Comparison of ENCODE assay signal across 18 mouse cellular contexts in the genomic region with DNA sequence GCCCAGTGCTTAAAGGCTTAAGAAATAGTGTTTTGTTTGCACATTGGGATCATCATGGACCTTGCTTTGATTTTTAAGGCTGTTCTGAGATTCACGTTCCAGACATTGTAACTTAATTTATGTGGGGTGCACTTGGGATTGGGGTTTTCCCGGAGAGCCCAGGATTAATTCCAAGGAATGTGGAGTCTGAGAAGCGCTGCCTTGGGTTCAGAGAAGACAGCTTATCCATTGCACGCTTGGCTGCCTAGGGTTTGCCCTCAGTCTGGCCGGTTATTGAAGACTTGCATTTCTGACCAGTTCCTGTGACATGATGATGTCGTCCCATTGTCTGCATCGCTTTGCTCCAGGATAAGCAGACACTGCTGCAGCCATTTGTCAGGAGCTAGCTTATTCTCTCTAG. TPM values are rescaled to one million over a fixed set of nuclear protein-coding genes. Genes with fewer than 3 reads are reported as not detected.
DNase-seq lines count a peak whose midpoint lies in the region; ATAC-seq and TF ChIP-seq lines count a peak whose summit lies in the region.
"Had no signal": no experiment of that assay in that cellular context is flagged by ENCODE, and none has a peak within 500 bp of the region (broad histone marks: within the 10 kb centered on the region; RNA-seq: fewer than 3 reads in every experiment).

No protein-coding gene starts in this region.

- WGBS in hindbrain, embryonic 10.5 days: 33% methylated on average over 7 of the region's 7 CpGs
- 28% methylated on average over 7 of the region's 7 CpGs for WGBS in hindbrain, postnatal 0 days
- WGBS in liver, embryonic 11.5 days: 61% methylated on average over 7 of the region's 7 CpGs
- 54% methylated on average over 7 of the region's 7 CpGs for WGBS in liver, postnatal 0 days (ENCODE audit: insufficient replicate concordance)

- H3K4me1 ChIP-seq in hindbrain, embryonic 10.5 days (replicated peaks): peaks cover 18% of the 10 kb centered on the region; the same call in 1 of the 2 replicates
- H3K4me1 ChIP-seq in hindbrain, postnatal 0 days (ENCODE audit: insufficient read depth, low read length): no peaks in the 10 kb centered on the region
- H3K4me1 ChIP-seq in liver, embryonic 11.5 days (replicated peaks; ENCODE audit: control insufficient read depth, insufficient read depth, low read length): peaks cover 3% of the 10 kb centered on the region; the same call in 1 of the 2 replicates
- H3K4me1 ChIP-seq in liver, postnatal 0 days (ENCODE audit: insufficient read depth): no peaks in the 10 kb centered on the region
- H3K4me1 ChIP-seq: intestine, embryonic 15.5 days had no signal

- no peak for TF ChIP-seq EP300 in liver, postnatal 0 days (IDR thresholded peaks at IDR 0.05; ENCODE audit: low read depth)

- no peaks in the 10 kb centered on the region for H3K27me3 ChIP-seq in hindbrain, embryonic 10.5 days (ENCODE audit: insufficient read depth, poor library complexity, severe bottlenecking)
- H3K27me3 ChIP-seq in hindbrain, postnatal 0 days (ENCODE audit: insufficient read depth, low read length): no peaks in the 10 kb centered on the region
- no peaks in the 10 kb centered on the region for H3K27me3 ChIP-seq in liver, embryonic 11.5 days (replicated peaks; ENCODE audit: control insufficient read depth, insufficient read depth, low read length)
- H3K27me3 ChIP-seq in liver, postnatal 0 days (ENCODE audit: insufficient read depth, low read length): no peaks in the 10 kb centered on the region
- H3K27me3 ChIP-seq: forebrain, embryonic 15.5 days; hindbrain, embryonic 13.5 days; intestine, embryonic 15.5 days; limb, embryonic 15.5 days had no signal

- H3K9ac ChIP-seq in hindbrain, postnatal 0 days (replicated peaks; ENCODE audit: low read length): no peak overlapping the region
- no peak overlapping the region for H3K9ac ChIP-seq in liver, embryonic 11.5 days (ENCODE audit: low read depth, low read length)
- H3K9ac ChIP-seq in liver, postnatal 0 days (replicated peaks): no peak overlapping the region
- H3K9ac ChIP-seq: forebrain, embryonic 15.5 days; hindbrain, embryonic 13.5 days; intestine, embryonic 15.5 days; limb, embryonic 15.5 days had no signal

- DNase-seq in cerebellum, postnatal 10 days: peak; percentile 11 to 17
- no peak for DNase-seq in cerebellum, postnatal 36 days
- DNase-seq in hindbrain, embryonic 10.5 days (ENCODE audit: low spot score): peak; percentile 19
- DNase-seq in hindbrain, postnatal 0 days (ENCODE audit: low spot score): no peak
- peak; percentile 25 for DNase-seq in liver, embryonic 11.5 days (ENCODE audit: low spot score)
- no peak for DNase-seq in liver, postnatal 0 days
- DNase-seq in retina, postnatal 1 day: peak; percentile 45
- DNase-seq in right cerebral cortex, postnatal 14 days: no peak
- DNase-seq: adrenal gland, postnatal 10 days; cerebellum, adult 9-11 months; gastrocnemius, postnatal 25 days; layer of hippocampus, postnatal 36 days; lung, postnatal 10 days had no signal

- no peak for TF ChIP-seq CTCF in hindbrain, postnatal 0 days (IDR thresholded peaks at IDR 0.05; ENCODE audit: low read depth)
- no peak for TF ChIP-seq CTCF in liver, postnatal 0 days (IDR thresholded peaks at IDR 0.05; ENCODE audit: low read depth)

- 0 out of 2 replicates have a peak overlapping the region, but pooled peaks have one; percentile 12 for H3K27ac ChIP-seq in hindbrain, embryonic 10.5 days
- no peak overlapping the region for H3K27ac ChIP-seq in hindbrain, postnatal 0 days
- no peak overlapping the region for H3K27ac ChIP-seq in liver, embryonic 11.5 days (ENCODE audit: low read depth, low read length)
- H3K27ac ChIP-seq in liver, postnatal 0 days (ENCODE audit: low read depth): no peak overlapping the region
- H3K27ac ChIP-seq: forebrain, embryonic 15.5 days; hindbrain, embryonic 13.5 days; intestine, embryonic 15.5 days; limb, embryonic 15.5 days had no signal

- no peak overlapping the region for H3K4me2 ChIP-seq in hindbrain, postnatal 0 days (ENCODE audit: low read depth, low read length)
- no peak overlapping the region for H3K4me2 ChIP-seq in liver, embryonic 11.5 days
- H3K4me2 ChIP-seq in liver, postnatal 0 days (ENCODE audit: low read depth, low read length): no peak overlapping the region
- H3K4me2 ChIP-seq: forebrain, embryonic 15.5 days; hindbrain, embryonic 13.5 days; intestine, embryonic 15.5 days; limb, embryonic 15.5 days had no signal

- no peaks in the 10 kb centered on the region for H3K36me3 ChIP-seq in hindbrain, embryonic 10.5 days
- no peaks in the 10 kb centered on the region for H3K36me3 ChIP-seq in hindbrain, postnatal 0 days (ENCODE audit: insufficient read depth, low read length)
- no peaks in the 10 kb centered on the region for H3K36me3 ChIP-seq in liver, embryonic 11.5 days (ENCODE audit: control insufficient read depth, insufficient read depth, low read length)
- H3K36me3 ChIP-seq in liver, postnatal 0 days (replicated peaks; ENCODE audit: insufficient read depth, low read length): no peaks in the 10 kb centered on the region
- H3K36me3 ChIP-seq: forebrain, embryonic 15.5 days; hindbrain, embryonic 13.5 days; intestine, embryonic 15.5 days; limb, embryonic 15.5 days had no signal

- no peak for ATAC-seq in hindbrain, postnatal 0 days
- no peak for ATAC-seq in liver, embryonic 11.5 days (replicated peaks; ENCODE audit: low FRiP score)
- no peak for ATAC-seq in liver, postnatal 0 days
- ATAC-seq: activated CD4-positive, CD25-positive, alpha-beta regulatory T cell, adult 4 months; forebrain, embryonic 15.5 days; intestine, embryonic 15.5 days had no signal

- H3K9me3 ChIP-seq in hindbrain, embryonic 10.5 days: no peaks in the 10 kb centered on the region
- no peaks in the 10 kb centered on the region for H3K9me3 ChIP-seq in hindbrain, postnatal 0 days (ENCODE audit: low read length)
- no peaks in the 10 kb centered on the region for H3K9me3 ChIP-seq in liver, embryonic 11.5 days (ENCODE audit: control insufficient read depth, low read length)
- no peaks in the 10 kb centered on the region for H3K9me3 ChIP-seq in liver, postnatal 0 days (ENCODE audit: low read length)
- H3K9me3 ChIP-seq: forebrain, embryonic 15.5 days; hindbrain, embryonic 13.5 days; intestine, embryonic 15.5 days; limb, embryonic 15.5 days had no signal

- no peak overlapping the region for H3K4me3 ChIP-seq in hindbrain, embryonic 10.5 days
- H3K4me3 ChIP-seq in hindbrain, postnatal 0 days (ENCODE audit: low read length): no peak overlapping the region
- no peak overlapping the region for H3K4me3 ChIP-seq in liver, embryonic 11.5 days (ENCODE audit: low read depth, low read length)
- H3K4me3 ChIP-seq in liver, postnatal 0 days (ENCODE audit: low read depth, low read length): no peak overlapping the region
- H3K4me3 ChIP-seq: forebrain, embryonic 15.5 days; hindbrain, embryonic 13.5 days; intestine, embryonic 15.5 days; limb, embryonic 15.5 days had no signal

RNA-seq across cellular contexts. Expression of a gene that starts 53.4 kb away (rescaled TPM):
- 6.9 and 9.0 TPM in 2 replicates for polyA plus RNA-seq in hindbrain, embryonic 10.5 days (2016; fragmentation: Nextera tagmentation; extraction: Ambion mirVana)
- 2.7 and 6.3 TPM in 2 replicates for total RNA-seq in hindbrain, postnatal 0 days (2014; rRNA removed)
- polyA plus RNA-seq in hindbrain, postnatal 0 days (2015; fragmentation: Nextera tagmentation; extraction: Ambion mirVana): 0.80 and 1.2 TPM in 2 replicates
- 9.9 and 11.0 TPM in 2 replicates for polyA plus RNA-seq in liver, embryonic 11.5 days (2014; fragmentation: Nextera tagmentation; extraction: Ambion mirVana)
- polyA plus RNA-seq in liver, postnatal 0 days (2015; fragmentation: Nextera tagmentation; extraction: Ambion mirVana): 2.4 and 2.8 TPM in 2 replicates
- polyA plus RNA-seq: activated CD4-positive, CD25-positive, alpha-beta regulatory T cell, adult 4 months had no signal

Comparison
In these comparisons a context has a peak if more than half of its experiments do, and no peak if none do; other contexts are left out.
1. DNase-seq: peak in cerebellum, postnatal 10 days (2 of 2), hindbrain, embryonic 10.5 days (single experiment), liver, embryonic 11.5 days (single experiment) and retina, postnatal 1 day (single experiment); none in cerebellum, postnatal 36 days (0 of 2), hindbrain, postnatal 0 days (single experiment), liver, postnatal 0 days (single experiment) and right cerebral cortex, postnatal 14 days (single experiment).